Mouse (Mus musculus) telencephalon, adult 2 months (tissue): Measurements from ENCODE around the gene Tgfbrap1.
"Not testable (repeated sequence)": the region's sequence is repeated elsewhere in the genome, so short reads cannot be mapped to it uniquely, and the experiment has no call there.

ENCODE experiments used
- DNase-seq: peaks from one replicate; pipeline ENCODE4 v3.0.0-alpha.2; 2011; ENCODE audit warnings: low read depth, low spot score

Gene Tgfbrap1

DNA sequence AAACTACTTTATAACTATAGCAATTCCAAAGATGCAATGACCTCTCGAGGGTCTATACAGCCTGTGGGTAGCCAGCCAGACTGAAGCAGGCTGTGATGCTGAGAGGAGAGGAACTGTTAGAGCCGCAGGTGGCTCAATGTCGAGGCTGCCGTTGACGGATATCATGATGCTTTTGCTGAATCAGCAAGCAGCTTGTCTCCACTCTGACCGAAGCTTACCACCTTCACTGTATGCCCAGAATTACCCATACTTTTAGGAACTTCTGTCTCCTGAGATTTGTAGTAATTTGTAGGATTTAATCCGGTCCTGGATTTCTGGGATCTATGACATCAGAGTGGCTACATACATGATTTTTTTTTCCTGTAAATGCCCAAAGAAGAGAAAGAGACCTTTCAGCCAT lies 62.4 kb downstream of the Tgfbrap1 start:
- no peak for DNase-seq

DNA sequence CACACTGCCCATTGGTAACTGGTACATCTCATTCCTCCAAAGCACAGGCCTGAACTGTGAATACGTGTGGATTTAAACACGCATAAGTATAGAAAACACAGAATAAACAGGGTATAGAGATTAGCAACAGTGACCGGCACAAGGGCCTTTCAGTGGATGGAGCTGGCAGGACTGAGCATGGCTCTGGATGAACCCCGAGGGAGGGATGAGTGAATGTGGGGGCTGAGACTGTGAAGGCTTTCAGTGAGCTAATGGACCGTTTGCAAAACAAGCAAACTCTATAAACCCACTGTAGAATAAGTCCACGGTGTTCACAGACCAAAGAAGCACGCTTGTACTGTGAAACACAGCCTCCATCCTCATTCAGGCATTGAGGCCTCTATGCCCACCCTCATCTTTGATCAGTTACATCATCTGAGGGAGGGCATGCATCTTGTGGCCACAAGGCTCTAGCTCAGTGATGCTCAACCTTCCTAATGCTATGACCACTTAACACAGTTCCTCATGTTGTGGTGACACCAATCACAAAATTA lies 83.2 kb downstream of the Tgfbrap1 start:
- DNase-seq = not testable (repeated sequence)

DNA sequence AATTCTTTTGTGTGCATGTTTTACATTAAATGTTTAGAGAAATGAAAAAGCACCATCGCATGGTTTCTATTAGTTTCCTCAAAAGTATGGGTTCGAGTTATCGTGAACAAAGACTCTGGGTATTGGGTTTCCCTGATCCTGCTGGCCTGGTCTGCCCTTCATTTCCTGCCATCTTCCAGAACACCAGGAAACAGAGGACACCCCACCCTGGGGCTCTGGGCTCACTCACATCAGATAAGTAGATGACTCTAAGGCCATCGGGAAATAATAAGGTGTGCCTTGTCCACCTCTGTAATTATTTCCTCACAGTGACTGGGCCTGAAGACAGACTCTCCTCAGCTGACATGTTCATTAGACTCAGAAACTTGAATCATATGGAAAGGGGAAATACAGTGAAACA lies 88.0 kb downstream of the Tgfbrap1 start:
- no peak for DNase-seq

DNA sequence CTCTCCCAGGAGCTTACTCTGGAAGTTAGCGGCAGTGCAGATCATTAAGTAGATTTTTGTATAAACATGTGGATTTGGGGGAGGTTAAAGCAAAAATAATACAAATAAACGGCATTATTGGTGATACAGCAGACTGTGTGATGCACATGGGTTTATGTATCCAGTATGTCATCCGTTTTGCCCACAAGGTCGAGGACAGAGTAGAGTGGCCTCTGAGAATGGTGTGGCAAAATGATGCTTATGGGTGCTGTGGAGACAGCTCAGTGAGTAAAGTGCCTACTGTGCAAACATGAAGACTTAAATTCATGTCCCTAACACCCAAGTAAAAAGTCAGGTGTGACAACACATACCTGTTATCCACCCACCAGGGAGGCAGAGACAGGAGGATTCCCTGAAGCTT lies 91.9 kb downstream of the Tgfbrap1 start:
- DNase-seq = no peak

DNA sequence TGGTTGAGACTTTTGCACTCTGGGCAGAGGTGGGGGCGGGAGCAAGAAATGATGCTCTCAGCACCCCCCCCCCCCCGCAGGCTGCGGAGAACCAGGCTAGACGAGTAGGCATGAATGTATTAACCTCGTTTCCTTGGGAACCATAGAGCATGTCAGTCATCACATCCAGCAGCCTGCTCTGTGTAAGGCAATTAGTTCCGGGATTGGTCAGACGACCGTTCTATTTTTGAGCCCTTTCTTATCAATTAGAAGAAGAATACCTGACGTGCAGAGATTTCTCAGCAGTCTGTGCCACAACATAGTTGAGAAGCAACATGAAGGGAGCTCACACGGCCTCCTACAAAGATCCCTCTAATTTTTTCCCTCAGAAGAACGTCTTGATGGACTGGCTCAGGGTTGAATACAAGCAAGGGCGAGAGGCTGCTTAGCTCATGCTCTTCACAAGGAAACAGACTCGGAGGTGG lies 92.4 kb downstream of the Tgfbrap1 start:
- DNase-seq = peak; percentile 58
